Mouse (Mus musculus) monocyte, adult 2 months (primary cell): ENCODE measurements around the gene Chaf1a.
A peak's percentile ranks its signal among the peaks of the same experiment; 100 is the strongest.

Source experiments
- DNase-seq, 2 experiments: peaks; one replicate each; pipeline ENCODE4 v3.0.0; 2022; ENCODE audit warnings: low spot score in 2 of 2, low read depth in 1 of 2

The Chaf1a gene

GRCm38 (mm10) chr17:56018347-56019131, 21.7 kb upstream of the Chaf1a start:
- no peak for DNase-seq

- DNase-seq, result no peak
Observed at GRCm38 (mm10) chr17:56020400-56021084, 19.7 kb upstream of the Chaf1a start.

DNA sequence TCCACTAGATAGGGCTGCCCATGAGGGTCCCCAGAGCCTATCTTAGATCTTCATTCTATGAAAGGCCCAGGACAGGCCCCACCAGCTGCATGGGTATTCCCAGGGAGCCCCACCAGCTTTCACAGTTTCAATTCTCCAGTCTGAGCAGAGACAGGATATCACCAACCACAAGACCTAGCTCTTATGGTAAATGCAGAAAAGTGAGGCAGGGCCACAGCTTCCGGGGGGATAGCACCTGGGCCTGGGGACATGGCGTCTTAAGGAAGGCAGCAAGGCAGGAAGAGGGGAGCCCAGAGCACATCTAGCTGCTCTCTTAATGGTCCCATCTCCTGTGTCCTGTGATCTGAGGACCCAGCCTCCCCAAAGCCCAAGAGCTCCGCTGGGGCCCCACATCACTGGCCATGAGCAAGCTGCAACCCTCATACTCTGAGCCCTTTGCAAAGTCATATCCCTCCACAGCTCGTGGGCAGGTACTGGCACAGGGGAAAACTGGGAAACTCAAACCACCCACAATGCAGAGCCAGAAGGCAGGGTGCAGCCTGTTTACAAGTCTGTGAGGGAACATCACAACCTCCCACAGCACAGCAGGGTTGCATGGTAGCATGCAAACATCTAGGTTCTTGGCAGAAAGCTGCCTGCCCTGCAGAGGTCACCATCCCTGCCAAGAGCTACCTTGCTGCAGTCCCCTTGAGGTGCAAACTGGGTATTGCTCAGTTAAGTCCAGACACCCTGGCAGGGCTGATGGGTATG, 18.9 kb upstream of the Chaf1a start:
- DNase-seq, result no peak

GRCm38 (mm10) chr17:56022131-56022988, 17.9 kb upstream of the Chaf1a start:
- DNase-seq, result no peak

DNA sequence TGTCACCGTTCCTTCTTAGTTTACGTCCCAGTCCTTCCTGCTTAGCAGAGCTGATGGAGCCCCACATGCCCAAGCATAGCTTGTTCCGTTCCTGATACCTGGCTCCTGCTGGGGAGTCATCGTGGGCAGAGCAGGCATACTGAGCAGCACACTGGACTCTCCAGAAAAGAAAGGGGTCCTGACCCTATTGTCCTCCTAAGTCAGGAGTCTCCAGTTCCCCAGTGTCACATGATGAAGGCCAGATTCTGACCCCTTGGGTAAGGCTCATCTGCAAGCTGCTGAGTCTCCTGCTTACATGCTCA, 17.3 kb upstream of the Chaf1a start:
- no peak for DNase-seq

- DNase-seq, result peak; percentile 26 to 39
Observed at GRCm38 (mm10) chr17:56023386-56023785, 16.9 kb upstream of the Chaf1a start.

DNA sequence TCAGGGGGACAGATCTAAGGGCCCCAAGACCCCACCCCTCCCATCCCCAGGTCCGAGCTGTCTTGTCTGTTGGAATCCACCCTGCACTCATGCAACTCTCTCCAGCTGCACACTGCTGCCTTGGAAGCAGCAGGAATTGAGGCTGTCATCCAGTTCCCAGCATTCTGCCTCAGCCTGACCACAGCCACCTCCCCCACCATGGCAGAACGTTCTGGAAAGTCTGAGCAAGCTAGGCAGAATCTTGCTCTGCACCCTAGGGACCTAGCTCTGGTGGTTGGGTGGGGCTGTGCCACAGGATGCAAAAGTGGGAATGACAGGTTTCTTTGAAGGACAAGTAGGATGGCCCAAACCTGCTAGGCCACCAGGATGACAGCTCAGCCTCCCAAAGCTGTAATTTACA, 15.8 kb upstream of the Chaf1a start:
- DNase-seq, result no peak

DNA sequence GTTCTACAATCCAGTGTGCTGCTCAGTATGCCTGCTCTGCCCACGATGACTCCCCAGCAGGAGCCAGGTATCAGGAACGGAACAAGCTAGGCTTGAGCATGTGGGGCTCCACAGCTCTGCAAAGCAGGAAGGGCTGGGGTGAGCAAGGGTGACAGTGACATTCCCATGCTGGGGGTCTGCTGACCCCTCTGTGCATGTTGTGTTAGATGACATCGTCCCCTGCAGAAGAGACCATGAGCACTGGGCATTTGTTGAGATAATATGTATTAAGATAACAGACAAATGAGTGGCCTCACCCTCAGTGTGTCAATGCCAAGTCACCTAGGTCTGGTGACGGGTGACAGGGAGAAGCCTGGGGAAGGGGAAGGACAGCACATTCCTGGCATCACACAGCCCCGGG, 15.3 kb upstream of the Chaf1a start:
- no peak for DNase-seq

DNA sequence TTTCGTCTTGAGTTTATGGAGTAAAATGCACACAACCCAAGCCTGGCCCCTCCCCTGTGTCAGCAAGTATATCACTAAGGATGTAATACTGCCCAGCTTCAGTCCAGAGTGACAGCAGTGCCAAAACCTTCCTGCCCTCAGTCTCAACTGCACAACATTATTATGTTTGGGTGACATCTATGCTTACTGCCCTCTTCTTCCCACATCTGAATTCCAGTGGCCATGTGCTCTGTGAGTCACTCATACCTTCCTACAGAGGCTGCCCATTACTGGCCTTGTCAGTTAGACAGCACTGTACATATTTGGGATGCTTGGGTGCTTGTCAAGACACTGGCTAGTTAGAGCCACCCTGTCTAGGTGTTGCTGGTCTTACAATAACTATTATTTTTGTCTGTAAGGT, 13.9 kb upstream of the Chaf1a start:
- DNase-seq, result no peak

GRCm38 (mm10) chr17:56026881-56027280, 13.4 kb upstream of the Chaf1a start:
- no peak for DNase-seq

- DNase-seq, result no peak
Observed at GRCm38 (mm10) chr17:56027801-56028441, 12.3 kb upstream of the Chaf1a start.

DNA sequence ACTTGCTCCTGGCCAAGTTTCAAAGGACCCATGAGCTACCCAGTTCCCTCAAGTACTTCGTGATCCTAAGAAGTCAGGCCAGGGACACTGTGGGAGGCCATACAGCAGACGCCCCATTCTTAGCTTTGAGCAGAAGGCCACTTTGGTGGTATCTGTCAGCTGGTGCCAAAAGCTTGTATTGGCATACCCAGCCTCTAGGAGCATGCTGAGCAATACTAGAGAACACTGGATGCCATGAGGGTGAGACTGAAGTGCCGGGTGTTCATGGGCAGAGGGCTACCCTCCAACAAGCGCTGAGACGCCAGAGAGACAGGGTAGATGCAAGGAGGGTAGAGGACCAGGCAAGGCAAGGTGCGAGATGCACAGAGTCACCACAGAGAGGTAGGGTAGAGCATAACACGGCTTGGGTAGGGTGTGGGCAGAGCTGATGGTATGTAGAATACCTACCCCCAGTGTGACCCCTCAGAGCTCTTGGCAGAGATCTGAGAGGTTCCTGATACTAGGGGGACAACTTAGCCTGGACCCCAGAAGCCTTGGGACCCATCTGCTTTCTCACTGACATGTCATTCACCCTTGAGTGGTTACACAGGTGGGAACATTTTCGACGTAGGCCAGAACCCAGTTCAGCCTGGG, 9.9 kb upstream of the Chaf1a start:
- DNase-seq, result no peak

DNA sequence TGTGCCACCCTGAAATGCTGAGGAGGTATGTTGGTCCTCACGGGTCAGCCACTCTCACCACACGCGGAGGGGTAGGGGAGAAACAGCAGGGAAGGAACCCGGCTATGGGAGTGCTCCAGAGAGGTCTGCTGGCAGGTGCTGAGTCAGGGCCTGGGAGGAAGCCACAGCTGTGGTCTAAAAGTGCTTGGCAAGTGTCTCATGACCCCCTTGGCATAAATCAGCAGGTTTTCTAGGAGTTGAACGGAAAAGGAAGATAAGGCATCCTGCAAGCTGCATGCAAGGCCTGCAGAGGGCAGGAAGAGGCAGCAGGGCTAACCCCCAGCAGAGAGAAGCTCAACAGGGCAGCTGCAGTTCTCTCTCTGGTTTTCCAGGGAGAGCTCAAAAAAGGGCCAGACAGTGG, 9.3 kb upstream of the Chaf1a start:
- DNase-seq, result no peak

- DNase-seq, result no peak
Observed at GRCm38 (mm10) chr17:56031431-56031830, 8.8 kb upstream of the Chaf1a start.

- no peak for DNase-seq
Observed at GRCm38 (mm10) chr17:56032127-56032733, 8.0 kb upstream of the Chaf1a start.

GRCm38 (mm10) chr17:56032831-56033230, 7.4 kb upstream of the Chaf1a start:
- DNase-seq, result no peak

DNA sequence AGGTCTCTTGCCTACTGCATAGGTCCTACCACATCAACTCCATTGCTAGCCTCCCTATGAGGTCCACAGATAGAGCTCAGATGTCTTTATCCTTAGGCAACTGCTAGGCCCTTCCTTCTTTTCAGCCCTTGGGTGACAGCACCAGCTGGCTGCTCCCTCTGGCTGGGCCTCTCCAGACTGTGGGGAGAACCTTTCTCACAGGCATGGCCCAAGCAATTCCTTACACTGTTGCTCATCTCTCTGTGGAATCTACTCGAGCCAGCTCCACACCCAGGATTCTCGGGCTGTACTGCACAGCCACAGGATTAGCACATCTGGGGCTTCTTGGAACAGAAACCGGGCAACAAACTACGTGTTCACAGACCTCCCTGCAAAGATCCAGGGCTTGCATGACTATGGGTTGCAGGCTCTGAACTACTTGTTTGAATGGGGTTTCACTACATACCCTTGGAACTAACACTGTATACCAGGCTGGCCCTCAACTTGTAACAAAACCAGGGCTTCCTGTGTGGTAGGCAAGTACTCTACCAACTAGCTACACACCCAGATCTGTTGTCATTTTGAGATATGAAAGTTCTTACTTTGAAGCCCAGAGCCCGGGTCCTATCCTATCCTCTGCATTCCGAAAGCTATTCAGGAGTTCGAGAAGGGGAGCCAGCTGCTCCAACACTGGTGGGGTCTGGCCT, 6.1 kb upstream of the Chaf1a start:
- no peak for DNase-seq

DNA sequence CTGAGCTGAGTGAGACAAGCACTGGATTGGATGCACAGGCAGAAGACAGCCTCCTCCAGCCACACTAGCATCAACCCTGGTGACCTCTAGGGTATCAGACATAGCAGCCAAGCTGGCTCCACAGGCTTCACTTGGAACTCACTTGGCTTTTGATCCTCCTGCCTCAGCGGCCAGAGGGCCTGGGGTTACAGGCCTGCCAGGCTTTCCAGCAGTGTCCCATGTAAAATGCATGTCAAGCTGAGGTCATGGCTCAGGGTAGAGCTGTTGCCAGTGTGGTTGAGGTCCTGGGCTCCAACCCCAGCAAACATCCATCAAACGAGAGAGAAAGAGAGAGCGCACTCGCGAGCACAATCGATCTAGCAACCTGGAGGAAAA, 5.5 kb upstream of the Chaf1a start:
- DNase-seq, result no peak

- no peak for DNase-seq
Observed at GRCm38 (mm10) chr17:56035216-56035615, 5.0 kb upstream of the Chaf1a start.
